Mouse (Mus musculus): ENCODE data around the gene S1pr5. TPM values are rescaled to one million over a fixed set of nuclear protein-coding genes. Genes with fewer than 3 reads are reported as not detected.
"Not testable (repeated sequence)": the region's sequence is repeated elsewhere in the genome, so short reads cannot be mapped to it uniquely, and the experiment has no call there.

S1pr5 gene
- polyA plus RNA-seq, 1 experiment = 0.78 TPM

DNA sequence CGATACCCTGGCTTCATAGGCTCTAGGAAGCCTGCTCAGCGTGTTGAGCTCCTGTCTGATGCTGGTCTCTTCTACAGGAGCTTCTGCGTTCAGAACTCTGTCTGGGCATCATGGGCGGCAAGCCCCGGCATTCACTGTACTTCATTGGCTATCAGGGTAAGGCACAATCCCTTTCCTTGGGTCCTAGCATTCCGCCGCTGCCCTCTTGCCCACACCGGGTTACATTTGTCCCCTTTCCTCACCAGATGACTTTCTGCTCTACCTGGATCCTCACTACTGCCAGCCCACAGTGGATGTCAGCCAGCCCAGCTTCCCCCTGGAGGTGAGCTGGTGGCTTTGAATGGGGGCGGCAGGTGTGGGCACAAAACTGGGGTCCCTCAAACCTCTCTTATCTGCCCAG, 24.1 kb upstream of the S1pr5 start:
- TF ChIP-seq CTCF (IDR thresholded peaks at IDR 0.05; ENCODE audit: borderline replicate concordance, control insufficient read depth, extremely low read depth, insufficient read depth, low read length, poor library complexity) = no peak
- TF ChIP-seq POLR2A (IDR thresholded peaks at IDR 0.05; ENCODE audit: control insufficient read depth, extremely low read depth, insufficient read depth, low read length, poor library complexity) = no peak
- H3K4me3 ChIP-seq (ENCODE audit: control insufficient read depth, insufficient read depth, low read length) = no peak overlapping the region
- 97% methylated on average over 9 of the region's 9 CpGs for WGBS
- no peaks in the 10 kb centered on the region for H3K27me3 ChIP-seq (ENCODE audit: control insufficient read depth, insufficient read depth, low read length)
- H3K4me1 ChIP-seq (replicated peaks; ENCODE audit: control insufficient read depth, insufficient read depth, low read length) = no peaks in the 10 kb centered on the region
- no peak for DNase-seq
- H3K36me3 ChIP-seq (ENCODE audit: control insufficient read depth, insufficient read depth, low read length) = peaks cover 73% of the 10 kb centered on the region
- no peak overlapping the region for H3K27ac ChIP-seq (ENCODE audit: control insufficient read depth, insufficient read depth, low read length)

DNA sequence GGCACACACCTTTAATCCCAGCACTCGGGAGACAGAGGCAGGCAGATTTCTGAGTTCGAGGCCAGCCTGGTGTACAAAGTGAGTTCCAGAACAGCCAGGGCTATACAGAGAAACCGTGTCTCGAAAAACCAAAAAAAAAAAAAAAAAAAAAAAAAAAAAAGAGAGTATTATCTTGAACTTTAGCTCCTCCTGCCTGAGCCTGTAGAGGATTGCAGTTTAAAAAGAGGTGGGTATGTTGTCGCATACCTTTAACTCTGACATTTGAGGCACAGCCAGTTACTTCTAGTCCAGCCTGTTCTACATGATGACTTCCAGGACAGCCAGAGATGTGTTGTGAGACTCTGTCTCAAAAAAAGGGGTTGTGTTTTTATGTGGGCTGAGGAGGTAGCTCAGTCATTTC, 21.3 kb upstream of the S1pr5 start:
- peaks cover 18% of the 10 kb centered on the region for H3K4me1 ChIP-seq (replicated peaks; ENCODE audit: control insufficient read depth, insufficient read depth, low read length)
- peaks cover 56% of the 10 kb centered on the region for H3K36me3 ChIP-seq (ENCODE audit: control insufficient read depth, insufficient read depth, low read length)
- not testable (repeated sequence) for DNase-seq; H3K27me3 ChIP-seq (ENCODE audit: control insufficient read depth, insufficient read depth, low read length); H3K4me3 ChIP-seq (ENCODE audit: control insufficient read depth, insufficient read depth, low read length); H3K27ac ChIP-seq (ENCODE audit: control insufficient read depth, insufficient read depth, low read length)
- WGBS = 74% methylated on average over 5 of the region's 5 CpGs

DNA sequence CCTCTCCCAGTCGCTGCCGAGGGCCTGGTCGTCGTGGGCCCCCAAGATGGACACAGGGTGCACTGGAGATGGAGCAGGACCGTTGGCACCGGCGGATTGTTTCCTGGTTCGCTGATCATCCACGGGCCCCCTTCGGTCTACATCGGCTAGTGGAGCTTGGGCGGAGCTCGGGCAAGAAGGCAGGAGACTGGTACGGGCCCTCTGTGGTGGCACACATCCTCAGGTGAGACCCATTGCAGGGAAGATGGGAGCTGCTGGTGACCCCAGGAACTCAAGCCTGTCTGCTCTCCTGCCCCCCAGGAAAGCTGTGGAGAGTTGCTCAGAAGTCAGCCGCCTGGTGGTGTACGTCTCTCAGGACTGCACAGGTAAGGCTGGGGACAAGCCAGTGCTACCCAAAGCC, 20.1 kb upstream of the S1pr5 start:
- Histone ChIP-seq H3K4me3 (ENCODE audit: control insufficient read depth, insufficient read depth, low read length) (no peak overlapping the region), H3K4me1 (replicated peaks; ENCODE audit: control insufficient read depth, insufficient read depth, low read length) (peaks cover 20% of the 10 kb centered on the region), H3K36me3 (ENCODE audit: control insufficient read depth, insufficient read depth, low read length) (peaks cover 43% of the 10 kb centered on the region), H3K27ac (ENCODE audit: control insufficient read depth, insufficient read depth, low read length) (no peak overlapping the region), H3K27me3 (ENCODE audit: control insufficient read depth, insufficient read depth, low read length) (no peaks in the 10 kb centered on the region)
- no peak for TF ChIP-seq POLR2A (IDR thresholded peaks at IDR 0.05; ENCODE audit: control insufficient read depth, extremely low read depth, insufficient read depth, low read length, poor library complexity)
- TF ChIP-seq CTCF (IDR thresholded peaks at IDR 0.05; ENCODE audit: borderline replicate concordance, control insufficient read depth, extremely low read depth, insufficient read depth, low read length, poor library complexity) = no peak
- no peak for DNase-seq
- WGBS = 94% methylated on average over 16 of the region's 16 CpGs

DNA sequence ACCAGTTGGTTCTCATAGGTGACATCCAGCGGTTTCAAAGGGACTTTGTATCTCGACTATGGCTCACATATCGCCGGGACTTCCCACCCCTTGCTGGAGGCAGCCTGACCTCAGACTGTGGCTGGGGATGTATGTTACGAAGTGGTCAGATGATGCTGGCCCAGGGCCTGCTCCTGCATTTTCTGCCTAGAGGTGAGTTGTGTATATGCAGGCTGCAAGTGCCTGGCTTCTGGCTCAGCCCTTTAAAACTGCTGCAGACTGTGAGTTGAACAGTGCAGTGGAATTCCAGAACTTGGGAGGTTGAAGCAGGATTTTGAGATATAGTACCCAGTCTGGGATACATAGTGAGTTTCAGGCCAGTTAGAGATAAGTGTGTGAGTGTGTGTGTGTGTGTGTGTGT, 18.6 kb upstream of the S1pr5 start:
- Histone ChIP-seq H3K27me3 (ENCODE audit: control insufficient read depth, insufficient read depth, low read length) (no peaks in the 10 kb centered on the region), H3K4me1 (replicated peaks; ENCODE audit: control insufficient read depth, insufficient read depth, low read length) (peaks cover 20% of the 10 kb centered on the region), H3K4me3 (ENCODE audit: control insufficient read depth, insufficient read depth, low read length) (no peak overlapping the region), H3K27ac (ENCODE audit: control insufficient read depth, insufficient read depth, low read length) (no peak overlapping the region), H3K36me3 (ENCODE audit: control insufficient read depth, insufficient read depth, low read length) (peaks cover 33% of the 10 kb centered on the region)
- no peak for TF ChIP-seq POLR2A (IDR thresholded peaks at IDR 0.05; ENCODE audit: control insufficient read depth, extremely low read depth, insufficient read depth, low read length, poor library complexity)
- TF ChIP-seq CTCF (IDR thresholded peaks at IDR 0.05; ENCODE audit: borderline replicate concordance, control insufficient read depth, extremely low read depth, insufficient read depth, low read length, poor library complexity) = no peak
- no peak for DNase-seq
- WGBS = 92% methylated on average over 5 of the region's 5 CpGs

- no peak for DNase-seq
- WGBS = 7% methylated on average over 11 of the region's 11 CpGs
- H3K27me3 ChIP-seq (ENCODE audit: control insufficient read depth, insufficient read depth, low read length) = no peaks in the 10 kb centered on the region
- no peak overlapping the region for H3K27ac ChIP-seq (ENCODE audit: control insufficient read depth, insufficient read depth, low read length)
- peaks cover 23% of the 10 kb centered on the region for H3K4me1 ChIP-seq (replicated peaks; ENCODE audit: control insufficient read depth, insufficient read depth, low read length)
- no peak for TF ChIP-seq CTCF (IDR thresholded peaks at IDR 0.05; ENCODE audit: borderline replicate concordance, control insufficient read depth, extremely low read depth, insufficient read depth, low read length, poor library complexity)
- H3K4me3 ChIP-seq (ENCODE audit: control insufficient read depth, insufficient read depth, low read length) = peak overlapping the region; percentile 75
- peaks cover 20% of the 10 kb centered on the region for H3K36me3 ChIP-seq (ENCODE audit: control insufficient read depth, insufficient read depth, low read length)
Observed at GRCm38 (mm10) chr9:21265611-21266010, 17.4 kb upstream of the S1pr5 start.

DNA sequence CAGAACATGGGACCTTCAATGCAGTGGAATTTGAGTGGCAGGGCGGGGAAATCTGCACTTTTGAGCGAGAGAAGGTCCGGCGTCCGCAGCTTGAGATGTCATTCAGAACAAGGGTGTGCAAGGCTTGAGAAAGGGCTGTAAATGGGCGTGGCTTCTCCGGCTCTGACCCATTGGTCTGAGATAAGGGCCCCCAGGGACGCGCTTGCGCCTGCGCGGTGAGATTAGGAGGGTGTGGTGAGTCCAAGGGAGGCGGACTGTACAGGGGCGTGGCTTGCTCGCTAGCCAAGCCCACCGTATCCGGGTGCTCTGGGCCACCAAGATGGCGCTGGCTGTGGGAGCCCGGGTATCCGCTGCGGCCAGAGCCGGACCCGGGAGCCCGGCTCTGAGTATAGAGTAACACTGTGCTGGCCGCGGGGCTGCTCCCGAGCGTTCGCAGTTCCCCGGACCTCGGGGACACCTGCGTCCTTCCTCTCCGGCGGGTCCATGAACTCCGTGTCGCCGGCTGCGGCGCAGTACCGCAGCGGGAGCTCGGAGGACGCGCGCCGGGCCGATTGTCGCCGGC, 16.8 kb upstream of the S1pr5 start, which contains the start of gene Atg4d:
Gene Atg4d (plus strand): TSS at position 294 of the 562 bp plus-strand sequence.
- TF ChIP-seq POLR2A (IDR thresholded peaks at IDR 0.05; ENCODE audit: control insufficient read depth, extremely low read depth, insufficient read depth, low read length, poor library complexity) = peak; percentile 91
- 0 out of 2 replicates have a peak, but pooled peaks have one; percentile 31 for TF ChIP-seq CTCF (IDR thresholded peaks at IDR 0.05; ENCODE audit: borderline replicate concordance, control insufficient read depth, extremely low read depth, insufficient read depth, low read length, poor library complexity)
- WGBS = under 1% methylated on average over 49 of the region's 49 CpGs

More for the DNA sequence above, 16.8 kb upstream of the S1pr5 start, which contains the start of gene Atg4d:
- DNase-seq = peak; percentile 95
- no peaks in the 10 kb centered on the region for H3K27me3 ChIP-seq (ENCODE audit: control insufficient read depth, insufficient read depth, low read length)
- H3K36me3 ChIP-seq (ENCODE audit: control insufficient read depth, insufficient read depth, low read length) = peaks cover 15% of the 10 kb centered on the region
- peak within 1 kb of the TSS; percentile 75 for H3K4me3 ChIP-seq (ENCODE audit: control insufficient read depth, insufficient read depth, low read length)
- H3K4me1 ChIP-seq (replicated peaks; ENCODE audit: control insufficient read depth, insufficient read depth, low read length) = peaks cover 29% of the 10 kb centered on the region
- no peak within 1 kb of the TSS for H3K27ac ChIP-seq (ENCODE audit: control insufficient read depth, insufficient read depth, low read length)

Data from thymus, adult 2 months (tissue).